Mouse (Mus musculus) cerebellum, adult 2 months (tissue): Measurements from ENCODE around the gene Med11.

ENCODE experiments used
- CTCF ChIP-seq: fragments of 200-500 bp; IDR thresholded peaks from 2 replicates; pipeline ENCODE4 v1.5.1; 2011; ENCODE audit warnings: low read depth, mild to moderate bottlenecking, control low read depth, low read length, moderate library complexity, borderline replicate concordance; ENCODE audit not compliant: insufficient read depth
- POLR2A ChIP-seq: fragments of 200-500 bp; IDR thresholded peaks from 2 replicates; pipeline ENCODE4 v1.6.1; 2011; ENCODE audit warnings: low read length, control low read depth, borderline replicate concordance; ENCODE audit not compliant: insufficient read depth

DNA sequence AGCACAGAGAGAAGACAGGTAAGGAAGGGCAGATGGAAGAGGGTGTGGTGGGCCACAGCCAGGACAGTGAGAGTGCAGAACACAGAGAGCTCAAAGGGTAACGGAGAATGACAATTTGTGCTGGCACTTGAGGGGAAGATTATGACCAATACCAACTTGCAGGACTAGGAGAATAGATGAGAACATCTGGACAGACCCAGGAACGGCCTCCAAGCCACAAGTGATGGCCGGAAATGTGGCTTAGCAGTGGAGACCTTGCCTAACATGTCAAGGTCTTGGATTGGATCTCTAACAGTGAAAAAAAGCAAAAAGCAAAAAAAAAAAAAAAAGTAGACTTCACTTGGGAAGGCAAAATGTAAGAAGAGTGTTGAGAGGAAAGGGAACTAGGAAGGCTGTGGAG, 18.0 kb downstream of the Med11 start:
- TF ChIP-seq POLR2A (no peak), CTCF (no peak)
